Mouse (Mus musculus) heart, postnatal 25 days (tissue): ENCODE data around the gene Mxi1. TPM values are rescaled to one million over a fixed set of nuclear protein-coding genes. Genes with fewer than 3 reads are reported as not detected.

Source experiments
- DNase-seq: peaks from one replicate; pipeline ENCODE4 v3.0.0; 2022; ENCODE audit warnings: low spot score
- intact Hi-C: fragments of 180-260 bp; cut with DNase I; formaldehyde crosslinking; loops from one replicate; pipeline ENCODE4 v1.15.1; 2025
- total RNA-seq, 2 experiments: library from RNA; stranded (reverse); gene quantifications; 2 replicates each; pipeline ENCODE4 v1.2.3; 2021

The Mxi1 gene
- total RNA-seq, 2 experiments from 2014 or later: 41.8 to 44.4 TPM

DNA sequence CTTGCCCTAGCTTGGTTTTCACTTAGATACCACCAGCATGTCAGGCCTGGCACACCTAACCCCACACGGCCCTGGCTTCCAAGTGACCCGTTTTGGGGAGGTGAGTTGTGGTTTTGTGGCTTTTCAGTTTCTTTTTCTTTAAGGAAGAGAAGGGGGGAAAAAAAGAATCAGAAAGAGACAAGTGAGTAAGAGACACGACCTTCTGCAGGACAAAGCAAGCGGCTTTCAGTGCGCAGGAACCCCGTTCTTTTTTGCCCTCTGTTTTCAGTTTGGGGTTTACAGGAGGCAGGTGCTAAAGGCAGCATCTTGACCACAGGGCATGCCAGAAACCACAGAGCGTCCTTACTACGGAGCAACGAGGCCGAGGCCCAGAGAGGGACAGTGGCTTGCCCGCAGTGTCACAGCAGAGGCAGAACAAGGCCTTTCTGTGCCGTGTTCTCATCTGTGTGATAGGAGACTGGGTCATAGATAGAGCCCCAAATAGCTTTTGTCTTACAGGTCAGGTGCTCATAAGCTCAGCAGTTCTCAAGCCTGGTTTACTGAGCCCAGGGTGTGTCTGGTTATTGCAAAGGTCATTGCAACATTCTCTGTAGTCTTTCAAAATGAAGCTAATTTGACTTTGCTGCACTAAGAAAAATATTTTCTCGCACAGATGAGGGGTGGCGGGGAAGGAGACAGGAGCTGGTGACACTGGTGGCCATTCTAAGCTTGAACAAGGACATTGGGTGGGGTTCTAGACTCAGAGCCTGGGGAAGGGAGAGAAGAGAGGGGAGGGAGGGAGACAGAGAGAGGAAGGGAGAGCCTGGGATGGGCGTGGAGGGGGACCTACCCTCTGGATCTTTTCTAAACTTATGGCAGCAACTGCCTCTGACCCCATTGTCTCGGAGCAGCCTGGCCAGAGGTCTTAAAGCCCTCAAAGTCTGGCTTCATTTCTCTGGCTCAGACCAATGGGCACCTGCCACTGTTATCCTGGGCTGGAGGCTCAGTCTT, 8.1 kb downstream of the Mxi1 start:
- no peak for DNase-seq
- intact Hi-C loops: no loop called here

DNA sequence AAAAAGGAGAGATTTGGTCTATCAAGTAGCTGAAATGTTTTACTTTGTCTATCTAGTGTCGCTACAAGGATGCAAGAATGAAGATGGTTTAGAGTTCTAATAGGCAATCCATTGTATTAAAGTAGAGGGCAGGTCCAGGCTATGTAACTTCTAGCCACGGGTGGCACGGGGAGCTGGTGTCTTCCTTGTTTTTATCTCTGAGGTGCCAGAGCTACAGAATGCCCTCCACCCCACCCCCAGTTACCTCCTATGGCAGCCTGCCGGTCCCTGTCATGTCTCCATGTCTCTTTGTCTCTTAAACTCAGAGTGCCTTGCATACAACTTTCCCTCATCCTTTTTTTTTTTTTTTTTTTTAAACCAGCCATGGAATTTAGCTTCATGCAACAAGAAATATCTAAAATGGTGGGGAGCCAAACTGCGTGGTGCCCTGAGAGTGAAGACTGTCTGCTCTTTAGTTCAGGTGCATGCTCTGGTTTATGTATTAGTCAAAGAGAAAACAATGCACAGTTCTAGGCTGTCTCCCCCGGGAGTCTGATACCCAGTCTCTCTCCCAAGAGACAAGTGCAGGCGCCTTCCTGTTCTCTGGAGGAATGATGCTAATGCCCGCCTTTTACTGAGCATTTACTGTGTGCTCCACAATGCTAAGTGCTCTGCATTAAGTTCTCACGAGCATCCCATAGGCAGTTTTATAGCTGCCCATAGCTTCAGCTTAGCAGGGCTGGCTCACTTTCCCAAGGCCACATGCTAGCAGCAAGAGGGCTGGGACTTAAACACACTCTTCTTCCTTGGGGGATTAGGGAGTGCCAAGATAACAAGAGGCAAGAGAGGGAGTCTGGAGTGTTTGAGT, 10.2 kb downstream of the Mxi1 start:
- intact Hi-C loops: no loop called here
- no peak for DNase-seq

DNA sequence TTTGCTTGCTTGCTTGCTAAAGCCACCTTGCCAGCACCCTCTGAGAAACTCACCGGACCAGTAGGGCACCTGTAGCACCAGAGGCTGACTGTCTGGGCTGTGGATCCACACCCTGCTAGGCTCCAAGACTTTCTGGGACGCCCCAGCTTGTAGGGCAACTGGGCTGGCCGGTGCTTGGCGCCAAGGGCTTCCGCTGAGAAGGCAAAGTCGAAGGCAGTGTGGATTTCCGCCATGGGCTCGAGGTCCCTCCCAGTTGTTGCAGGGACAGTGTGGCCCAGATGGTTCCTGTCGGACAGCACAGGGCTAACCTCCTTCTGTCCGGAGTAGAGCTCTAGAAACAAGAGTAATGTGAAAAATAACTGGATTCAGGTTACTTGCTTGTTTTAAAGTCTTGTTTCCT, 11.0 kb downstream of the Mxi1 start:
- intact Hi-C loops: no loop called here
- DNase-seq: no peak

DNA sequence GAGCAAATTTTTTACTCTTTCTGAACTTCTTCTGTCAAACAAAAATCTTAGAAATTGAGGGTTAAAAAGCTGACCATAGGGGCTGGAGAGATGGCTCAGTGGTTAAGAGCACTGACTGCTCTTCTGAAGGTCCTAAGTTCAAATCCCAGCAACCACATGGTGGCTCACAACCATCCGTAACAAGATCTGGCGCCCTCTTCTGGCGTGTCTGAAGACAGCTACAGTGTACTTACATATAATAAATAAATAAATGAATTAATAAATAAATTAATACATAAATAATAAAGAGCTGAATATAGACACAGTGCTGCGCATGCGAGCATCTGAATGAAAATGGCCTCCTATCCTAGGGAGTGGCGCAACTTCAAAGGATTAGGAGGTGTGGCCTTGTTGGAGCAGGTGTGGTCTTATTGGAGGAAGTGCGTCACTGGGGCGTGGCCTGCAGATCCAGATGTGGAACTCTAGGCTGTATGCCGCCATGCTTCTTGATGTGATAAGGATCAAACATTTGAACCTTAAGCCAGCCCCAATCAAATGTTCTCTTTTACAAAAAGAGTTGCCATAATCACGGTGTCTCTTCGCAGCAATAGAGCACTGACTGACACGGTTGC, 12.2 kb downstream of the Mxi1 start:
- DNase-seq: no peak
- intact Hi-C loops: no loop called here

DNA sequence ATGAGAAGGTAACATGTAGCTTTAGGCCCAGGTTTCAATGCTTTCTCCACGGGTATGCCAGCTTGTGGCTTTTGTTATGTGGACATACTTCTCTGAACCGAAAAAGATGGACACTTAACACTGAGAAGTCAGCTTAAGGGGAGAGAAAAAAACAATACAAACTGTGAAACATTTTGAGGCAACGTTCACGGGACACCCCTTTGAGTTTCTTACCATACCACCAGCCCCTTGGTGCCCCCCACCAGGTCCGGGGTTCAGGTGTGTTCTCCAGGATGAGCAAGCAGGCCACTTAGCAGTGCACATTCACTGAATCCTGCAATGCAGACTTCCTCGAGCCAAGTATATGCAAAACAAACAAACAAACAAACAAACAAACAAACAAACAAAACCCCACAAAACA, 14.5 kb downstream of the Mxi1 start:
- intact Hi-C loops: no loop called here
- DNase-seq: no peak

DNA sequence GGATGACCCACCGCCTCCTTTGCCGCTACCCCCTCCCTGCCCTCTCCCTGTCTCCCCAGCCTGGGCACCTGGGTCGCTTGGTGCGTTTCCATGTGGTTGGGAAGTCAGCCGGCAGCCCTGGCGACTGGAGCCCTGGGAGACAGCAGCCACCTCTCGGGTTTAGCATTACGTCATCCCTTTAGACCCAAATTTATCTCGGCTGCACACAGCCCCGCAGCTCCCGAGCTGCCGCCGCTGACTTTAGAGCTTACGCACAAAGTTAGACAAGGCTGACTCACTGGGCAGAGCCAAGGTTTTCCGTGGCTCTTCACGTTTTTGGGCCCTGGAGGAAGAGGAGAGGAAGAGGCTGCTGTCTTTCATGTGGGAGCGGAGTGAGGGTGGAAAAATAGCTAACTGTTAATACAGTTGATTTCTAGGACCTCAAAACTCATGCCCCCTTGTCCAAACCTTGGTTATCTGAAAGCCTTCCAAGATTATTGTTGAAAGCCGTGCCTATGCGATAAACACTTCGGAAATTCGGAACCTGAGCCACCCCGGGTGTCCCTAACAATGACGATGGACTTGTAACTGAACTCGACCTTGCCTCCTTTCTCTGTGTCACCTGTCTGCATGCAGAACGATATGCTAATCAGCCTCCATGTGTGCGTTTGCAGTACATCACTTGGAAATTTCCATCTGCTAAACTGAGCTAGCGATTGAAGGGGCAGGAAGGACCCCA, 15.4 kb downstream of the Mxi1 start:
- intact Hi-C loops: no loop called here
- peak; percentile 67 for DNase-seq

DNA sequence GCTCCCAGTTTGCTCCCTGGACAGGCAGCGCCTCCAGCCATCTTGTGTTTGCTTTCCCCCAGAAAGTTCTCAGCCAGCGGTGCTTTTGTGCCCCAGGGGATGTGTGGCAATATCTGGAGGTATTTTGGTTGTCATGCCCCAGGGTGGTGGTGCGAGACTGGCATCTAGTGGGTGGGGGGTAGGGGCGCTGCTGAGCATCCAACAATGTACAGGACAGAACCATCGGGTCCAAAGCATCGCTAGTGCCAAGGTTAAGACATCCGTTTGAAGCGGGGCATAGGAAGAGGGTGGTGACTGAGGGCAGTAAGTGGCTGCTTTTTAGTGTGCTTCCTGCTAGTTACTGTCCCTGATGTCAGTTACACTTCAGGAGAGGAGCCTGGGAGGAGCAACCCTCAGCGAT, 17.8 kb downstream of the Mxi1 start:
- intact Hi-C loops: loop anchor here (2.0 kb wide), 1 partner anchor 13 kb away; no protein-coding TSS in a partner anchor
- DNase-seq: no peak

DNA sequence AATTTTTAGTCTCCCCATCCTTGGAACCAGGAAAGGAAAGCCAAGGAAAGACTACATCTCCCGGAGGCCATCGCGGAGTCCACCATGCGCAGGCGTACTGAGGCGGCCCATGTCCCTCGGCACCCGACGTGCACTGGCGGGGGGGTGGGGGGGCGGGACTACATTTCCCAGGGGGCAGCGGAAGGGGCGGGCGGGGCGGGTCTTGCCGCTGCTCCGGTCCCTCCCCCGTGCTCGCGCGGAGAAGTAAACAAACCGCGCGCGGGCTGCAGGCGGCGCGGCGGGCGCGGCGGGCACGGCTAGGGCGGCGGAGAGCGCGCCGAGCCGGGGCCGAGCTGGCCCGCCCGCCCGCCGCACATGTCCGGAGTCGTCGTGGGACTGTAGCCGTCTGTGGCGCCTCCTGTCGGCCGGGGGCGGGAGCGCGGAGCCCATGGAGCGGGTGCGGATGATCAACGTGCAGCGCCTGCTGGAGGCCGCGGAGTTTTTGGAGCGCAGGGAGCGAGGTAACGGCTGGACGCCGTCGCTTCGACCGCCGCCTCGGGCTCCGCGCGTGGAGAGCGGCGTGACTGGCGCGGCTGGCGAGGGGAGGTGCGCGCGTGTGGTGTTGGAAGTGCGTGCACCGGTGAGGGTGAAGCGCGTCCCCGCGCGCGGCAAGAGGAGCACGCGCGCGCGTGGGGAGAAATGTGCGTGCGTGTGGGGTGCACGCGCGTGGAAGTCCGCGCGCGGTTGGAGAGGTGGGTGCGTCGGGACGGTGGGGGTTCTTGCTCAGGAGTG, 19.1 kb downstream of the Mxi1 start:
- DNase-seq: peak; percentile 79
- intact Hi-C loops: loop anchor here (2.0 kb wide), 1 partner anchor 15 kb away; no protein-coding TSS in a partner anchor

DNA sequence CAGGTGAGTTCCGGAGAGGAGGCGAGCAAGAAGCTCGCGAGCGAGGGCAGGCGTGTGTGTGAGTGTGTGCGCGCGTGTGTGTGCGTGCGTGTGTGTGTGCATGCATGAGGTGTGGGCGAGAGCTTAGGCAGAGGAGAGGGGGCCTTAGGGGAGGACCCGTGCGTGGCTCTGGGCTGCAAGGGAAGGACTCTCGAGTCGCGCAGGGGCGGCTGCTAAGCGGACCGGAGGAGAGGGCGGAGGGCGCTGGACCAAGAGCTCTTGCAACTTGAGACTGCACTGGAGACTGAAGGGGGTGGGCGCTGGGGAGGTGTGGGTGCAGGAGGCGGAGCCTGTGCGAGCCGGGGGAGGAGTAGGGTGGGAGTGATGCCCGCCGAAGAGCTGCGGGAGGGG, 19.7 kb downstream of the Mxi1 start:
- peak; percentile 64 for DNase-seq

DNA sequence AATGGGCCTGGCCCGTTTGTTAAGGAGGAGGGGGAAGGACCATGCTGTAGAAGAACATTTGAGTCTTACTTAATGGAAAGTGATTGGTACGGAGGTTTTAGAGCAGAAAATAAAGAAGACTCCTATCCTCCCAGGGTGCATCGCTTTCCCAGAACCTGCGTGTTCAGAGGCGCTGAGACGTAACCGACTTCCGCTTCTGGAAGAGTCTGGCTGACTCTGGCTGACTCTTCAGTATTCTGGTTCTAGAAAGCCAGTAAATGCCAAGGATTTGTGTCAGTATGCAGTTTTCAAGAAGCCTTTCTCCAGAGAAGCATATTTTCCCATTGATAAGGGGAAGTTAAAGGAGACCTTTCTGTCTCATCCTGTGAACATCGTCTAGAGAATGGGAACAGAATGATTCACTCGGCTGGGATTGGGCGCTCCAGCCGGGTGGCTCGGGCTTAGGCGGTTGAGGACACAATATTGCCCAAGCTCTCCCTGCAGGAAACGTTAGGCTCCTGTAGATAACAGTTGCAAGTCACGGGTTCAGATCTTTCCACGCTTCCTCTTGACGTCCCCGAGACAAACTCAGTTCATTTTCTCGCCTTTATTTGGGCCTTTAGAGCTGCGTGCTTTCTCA, 21.7 kb downstream of the Mxi1 start:
- DNase-seq: no peak
- intact Hi-C loops: loop anchor here (2.0 kb wide), 2 partner anchors 37 to 83 kb away; no protein-coding TSS in a partner anchor

More for the DNA sequence above, 19.7 kb downstream of the Mxi1 start:
- intact Hi-C loops: loop anchor here (2.0 kb wide), 3 partner anchors 15 to 81 kb away; no protein-coding TSS in a partner anchor

DNA sequence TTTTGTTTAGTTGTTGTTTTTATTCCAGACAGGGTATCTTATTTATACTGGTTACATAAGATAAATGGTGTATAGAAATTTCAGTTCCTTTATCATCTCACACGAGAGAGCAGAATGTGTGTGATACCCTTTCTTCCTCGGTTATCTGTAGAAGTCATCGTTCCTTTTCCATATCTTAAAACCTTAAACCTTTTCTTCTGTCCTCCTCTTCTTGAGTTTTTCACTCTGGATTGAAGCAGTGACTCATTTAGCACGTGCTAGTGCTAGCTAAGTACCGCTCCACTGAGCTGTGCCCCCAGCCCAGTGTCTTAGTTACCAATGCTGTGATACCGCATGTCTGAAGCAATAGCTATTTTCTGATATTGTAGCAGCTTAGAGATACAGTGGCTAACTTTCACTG, 23.4 kb downstream of the Mxi1 start:
- DNase-seq: no peak
- intact Hi-C loops: no loop called here

DNA sequence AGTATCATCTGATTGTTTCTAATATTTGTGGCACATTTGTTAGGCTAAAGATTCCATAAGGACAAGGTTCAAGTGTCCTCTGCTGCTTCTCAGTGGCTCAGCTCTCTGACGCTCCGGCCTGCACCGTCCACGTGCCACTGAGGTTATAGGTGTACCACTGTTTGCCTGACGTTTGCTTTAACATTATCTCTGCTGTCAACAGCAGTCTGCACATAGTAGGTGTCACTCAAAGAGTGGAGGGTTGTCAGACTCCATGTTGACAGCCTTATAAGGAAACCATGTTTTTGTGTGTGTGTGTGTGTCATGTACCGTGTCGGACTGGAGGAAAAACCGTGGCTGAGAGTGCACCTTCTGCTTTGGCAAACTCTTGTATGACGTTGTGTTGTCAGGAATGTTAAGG, 24.9 kb downstream of the Mxi1 start:
- intact Hi-C loops: loop anchor here (5.0 kb wide), 1 partner anchor 33 kb away; no protein-coding TSS in a partner anchor
- no peak for DNase-seq

DNA sequence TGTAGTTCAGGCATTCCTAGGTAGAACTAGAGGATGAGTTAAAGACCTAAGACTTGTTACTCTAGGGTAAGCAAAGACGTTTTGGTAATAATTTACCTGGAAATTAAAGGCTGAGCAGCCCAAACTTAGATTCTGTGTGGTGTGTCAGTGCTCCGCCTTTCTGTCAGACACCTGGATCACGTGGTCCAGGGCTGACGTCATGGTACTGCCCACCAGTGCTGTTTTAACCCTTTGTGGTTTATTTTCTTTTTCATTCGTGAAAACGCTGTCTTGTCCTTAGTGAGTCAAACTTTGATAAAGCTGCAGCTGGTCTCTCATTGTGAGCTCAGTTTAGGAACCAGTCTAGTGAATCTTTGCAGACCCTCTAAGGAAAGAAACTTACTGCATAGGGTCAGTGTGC, 30.1 kb downstream of the Mxi1 start:
- intact Hi-C loops: no loop called here

DNA sequence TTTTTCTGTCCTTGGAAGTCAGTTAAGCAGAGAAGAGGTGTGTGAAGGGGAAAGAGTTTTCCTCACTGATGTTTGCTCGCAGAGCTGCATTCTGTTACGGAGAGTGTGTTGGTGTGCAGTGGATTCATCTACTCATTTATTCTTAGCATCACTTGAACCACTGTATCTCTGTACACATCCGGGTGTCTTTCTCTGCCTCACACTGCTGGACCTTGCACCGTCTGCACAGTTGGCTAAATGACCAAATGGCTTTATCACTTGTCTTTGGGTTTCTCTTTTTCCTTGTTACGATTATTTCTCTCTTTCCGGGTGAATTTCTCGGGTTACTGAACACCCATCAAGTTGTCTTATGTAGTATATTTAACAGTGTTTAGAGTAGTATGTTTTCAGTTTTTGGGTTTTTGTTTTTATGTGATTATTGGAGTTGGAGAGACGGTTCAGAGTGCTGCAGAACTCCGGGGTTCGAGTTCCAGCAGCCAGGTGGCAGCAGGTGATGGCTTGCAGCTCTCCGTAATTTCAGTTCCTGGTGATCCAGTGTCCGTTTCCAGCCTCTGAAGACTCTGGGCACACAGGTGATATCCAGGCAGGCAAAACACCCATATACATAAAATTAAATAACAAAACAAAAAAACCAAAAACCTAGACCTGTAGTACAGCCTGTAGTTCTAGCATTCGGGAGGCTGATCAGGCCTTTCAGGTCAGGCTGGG, 33.0 kb downstream of the Mxi1 start:
- no peak for DNase-seq
- intact Hi-C loops: no loop called here

More for the DNA sequence above, 30.1 kb downstream of the Mxi1 start:
- DNase-seq: no peak

DNA sequence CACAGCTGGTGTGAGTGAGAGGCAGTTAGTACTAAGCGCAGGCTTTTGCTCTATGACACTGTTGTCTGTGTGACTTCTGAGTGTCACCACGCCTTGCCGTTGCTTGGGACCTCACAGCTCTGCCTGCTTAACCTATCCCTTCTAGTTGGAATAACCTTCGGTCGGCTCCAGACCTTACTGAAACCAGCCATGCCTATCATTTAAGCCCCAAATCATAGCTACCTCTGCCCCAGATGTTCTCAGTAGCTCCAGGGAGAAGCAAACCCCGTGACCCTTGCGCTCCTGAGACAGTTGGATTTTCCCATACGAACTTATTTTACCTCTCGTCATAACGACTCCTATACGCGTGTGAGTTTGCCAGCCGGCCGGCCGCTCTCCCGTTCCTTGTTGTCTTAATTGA, 33.7 kb downstream of the Mxi1 start:
- DNase-seq: no peak
- intact Hi-C loops: no loop called here

DNA sequence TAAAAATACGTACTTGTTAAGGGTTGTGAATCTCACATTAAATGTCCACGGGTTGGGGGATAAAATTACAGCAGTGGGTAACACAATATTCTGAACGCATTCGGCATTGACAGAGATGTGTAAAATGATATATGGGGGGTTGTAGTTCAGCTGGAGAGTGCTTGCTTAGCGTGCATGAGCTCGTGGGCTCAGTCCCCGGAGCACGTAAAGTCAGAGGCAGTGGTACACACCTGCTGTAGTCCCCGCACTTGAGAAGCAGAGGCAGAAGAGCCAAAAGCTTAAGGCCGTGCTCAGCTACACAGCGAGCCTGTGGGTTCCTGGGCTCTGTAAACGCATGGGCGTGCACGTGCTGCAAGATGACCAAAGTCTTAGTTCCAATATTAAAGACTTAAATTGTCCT, 35.4 kb downstream of the Mxi1 start:
- intact Hi-C loops: no loop called here

DNA sequence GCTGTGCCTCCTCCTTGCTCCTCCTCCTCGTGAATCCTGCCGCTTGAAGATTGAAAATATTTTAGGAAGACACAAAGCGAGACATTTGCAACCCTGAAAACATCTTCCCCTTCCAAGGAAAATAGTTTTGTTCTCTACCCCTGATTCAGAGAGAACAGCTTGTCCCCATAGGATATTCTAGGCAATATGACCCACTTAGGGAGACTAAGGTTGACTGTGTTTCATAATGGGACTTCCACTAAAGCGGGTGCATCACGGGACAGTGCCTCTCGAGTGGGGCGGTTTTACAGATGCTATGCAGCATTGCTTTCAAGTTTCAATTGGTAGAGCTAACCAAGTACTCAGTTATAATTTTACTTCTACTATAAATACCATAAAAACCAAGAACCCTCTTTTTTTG, 43.5 kb downstream of the Mxi1 start:
- intact Hi-C loops: no loop called here
- DNase-seq: no peak

More for the DNA sequence above, 35.4 kb downstream of the Mxi1 start:
- no peak for DNase-seq
